ENCODE assay signal across 8 mouse cellular contexts in genomic region chrX:10484872-10485569, GRCm38 (mm10). TPM values are rescaled to one million over a fixed set of nuclear protein-coding genes. Genes with fewer than 3 reads are reported as not detected.
DNase-seq lines count a peak whose midpoint lies in the region; ATAC-seq lines count a peak whose summit lies in the region.

Gene Tspan7, plus strand, starts transcription at chrX:10485158.

- peak within 1 kb of the TSS; percentile 66 for H3K9ac ChIP-seq in hindbrain, embryonic 14.5 days

- H3K36me3 ChIP-seq in hindbrain, embryonic 14.5 days (replicated peaks; ENCODE audit: control insufficient read depth, insufficient read depth), result no peaks in the 10 kb centered on the region

- peak within 1 kb of the TSS; percentile 52 for H3K4me2 ChIP-seq in hindbrain, embryonic 14.5 days (replicated peaks)

- H3K27ac ChIP-seq in hindbrain, embryonic 14.5 days, result peak within 1 kb of the TSS; percentile 83

- H3K27me3 ChIP-seq in hindbrain, embryonic 14.5 days (ENCODE audit: control insufficient read depth, insufficient read depth, low read length), result no peaks in the 10 kb centered on the region

- no peaks in the 10 kb centered on the region; the same call in none of the 2 replicates for H3K4me1 ChIP-seq in hindbrain, embryonic 14.5 days (replicated peaks; ENCODE audit: control insufficient read depth, insufficient read depth, low read length)

- DNase-seq in adrenal gland, adult 2 months, result peak; percentile 61
- DNase-seq in gastrocnemius, adult 8-10 months (ENCODE audit: low spot score in 2 of 2), result peak; percentile 6 to 20
- DNase-seq in hindbrain, embryonic 14.5 days (ENCODE audit: low spot score), result peak; percentile 70
- peak; percentile 37 to 57 for DNase-seq in layer of hippocampus, postnatal 36 days
- DNase-seq in lung, postnatal 25 days (ENCODE audit: low spot score), result peak; percentile 34
- DNase-seq in retina, postnatal 1 day, result peak; percentile 80
- DNase-seq in yolk sac, embryonic 10.5 days (ENCODE audit: low spot score), result peak; percentile 60

- H3K9me3 ChIP-seq in hindbrain, embryonic 14.5 days (ENCODE audit: control insufficient read depth, low read length), result no peaks in the 10 kb centered on the region

- 16% methylated on average over 38 of the region's 41 CpGs for WGBS in hindbrain, embryonic 14.5 days

- peak within 1 kb of the TSS; percentile 52 for H3K4me3 ChIP-seq in hindbrain, embryonic 14.5 days (replicated peaks; ENCODE audit: low read length)

- ATAC-seq in common myeloid progenitor, adult 5-6 weeks (replicated peaks; ENCODE audit: low read depth, poor library complexity, severe bottlenecking), result peak; percentile 45
- ATAC-seq in hindbrain, embryonic 14.5 days (ENCODE audit: low FRiP score), result peak; percentile 84

RNA-seq across cellular contexts. Expression of gene Tspan7, which starts in this region (rescaled TPM):
- 10 to 100 TPM; 71.4 to 77.2 TPM for total RNA-seq in adrenal gland, adult 2 months (2021)
- 41.1 and 52.3 TPM in 2 replicates for polyA plus RNA-seq in adrenal gland, adult 2 months (2012; rRNA removed)
- not detected in 2 replicates for total RNA-seq in common myeloid progenitor, adult 5-6 weeks (2017)
- total RNA-seq in gastrocnemius, adult 8-10 months (2022), result 100 to 1,000 TPM in 3 of 4 experiments, 10 to 100 TPM in 1; 98.9 to 107 (median 106) TPM
- polyA plus RNA-seq in hindbrain, embryonic 14.5 days (2014; fragmentation: Nextera tagmentation; extraction: Ambion mirVana), result 430 and 503 TPM in 2 replicates
- 1,000 to 10,000 TPM; 1,175 to 1,195 TPM for total RNA-seq in layer of hippocampus, postnatal 36 days (2021)

Comparison
In these comparisons a context has a peak if more than half of its experiments do, and no peak if none do; other contexts are left out.
1. Peak in every context shown above with its lines: DNase-seq, ATAC-seq, H3K4me3 ChIP-seq and H3K27ac ChIP-seq.
2. RNA of gene Tspan7 (total RNA-seq): 1,175 to 1,195 TPM in layer of hippocampus, postnatal 36 days, 98.9 to 107 TPM in gastrocnemius, adult 8-10 months and 71.4 to 77.2 TPM in adrenal gland, adult 2 months; not detected in common myeloid progenitor, adult 5-6 weeks; every median in the first group is over 10 times any median in the second.
3. RNA of gene Tspan7 (total RNA-seq): 1,175 to 1,195 TPM in layer of hippocampus, postnatal 36 days; 98.9 to 107 TPM in gastrocnemius, adult 8-10 months and 71.4 to 77.2 TPM in adrenal gland, adult 2 months; every median in the first group is over 10 times any median in the second.
4. Peak in ATAC-seq in common myeloid progenitor, adult 5-6 weeks; RNA of the gene not detected or under 1 TPM.
5. DNase-seq: peak in every context shown above with its lines; median percentile 80 in retina, postnatal 1 day; 70 in hindbrain, embryonic 14.5 days; 61 in adrenal gland, adult 2 months; 60 in yolk sac, embryonic 10.5 days; 47 in layer of hippocampus, postnatal 36 days; 34 in lung, postnatal 25 days; 13 in gastrocnemius, adult 8-10 months.